Mouse (Mus musculus) bone marrow macrophage, adult 2 months (primary cell): ENCODE results near the gene Zfp653. TPM values are rescaled to one million over a fixed set of nuclear protein-coding genes. Genes with fewer than 3 reads are reported as not detected.

Experiments
- H3K27ac ChIP-seq: 2 replicates; pipeline ENCODE4 v1.5.1; 2012; ENCODE audit warnings: low read depth, low read length; ENCODE audit not compliant: insufficient read depth
- H3K4me1 ChIP-seq: 2 replicates; pipeline ENCODE4 v1.6.1; 2012; ENCODE audit warnings: low read length; ENCODE audit not compliant: control insufficient read depth, insufficient read depth
- H3K4me3 ChIP-seq: 2 replicates; pipeline ENCODE4 v1.5.1; 2012; ENCODE audit warnings: mild to moderate bottlenecking, low read length, moderate library complexity; ENCODE audit not compliant: insufficient read depth
- CTCF ChIP-seq: IDR thresholded peaks from 2 replicates; pipeline ENCODE4 v1.5.1; 2012; ENCODE audit warnings: low read depth, mild to moderate bottlenecking, low read length, moderate library complexity
- POLR2A ChIP-seq: IDR thresholded peaks from 2 replicates; pipeline ENCODE4 v1.6.1; 2012; ENCODE audit warnings: mild to moderate bottlenecking, low read depth, low read length, borderline replicate concordance
- polyA plus RNA-seq: library from polyadenylated mRNA; stranded (reverse); fragments of >200 nt; gene quantifications from 2 replicates; pipeline ENCODE4 v1.2.4, GENCODE M21; 2012; ENCODE audit not compliant: missing spikeins, insufficient read depth, insufficient read length

Gene Zfp653
- polyA plus RNA-seq = 9.5 and 10.3 TPM in 2 replicates

- peak within 1 kb of the TSS; percentile 68 for H3K27ac ChIP-seq
- no peaks in the 10 kb centered on the region; the same call in 1 of the 2 replicates for H3K4me1 ChIP-seq
- H3K4me3 ChIP-seq = peak within 1 kb of the TSS; percentile 85
- TF ChIP-seq CTCF = no peak
- no peak for TF ChIP-seq POLR2A
Measured at GRCm38 (mm10) chr9:22070791-22071573, at the start of gene Zfp653, which contains the start of gene Gm49318. Gene Zfp653, minus strand, starts transcription at chr9:22071376. Gene Gm49318, minus strand, starts transcription at chr9:22071259.

- Histone ChIP-seq H3K4me1 (peaks cover 39% of the 10 kb centered on the region), H3K4me3 (no peak overlapping the region), H3K27ac (peak overlapping the region; percentile 92)
- TF ChIP-seq CTCF (no peak), POLR2A (no peak)
Measured at GRCm38 (mm10) chr9:22119543-22119942, 48.4 kb upstream of the Zfp653 start.

- no peak overlapping the region for H3K27ac ChIP-seq
- H3K4me3 ChIP-seq = peak overlapping the region; percentile 75; the same call in 1 of the 2 replicates
- no peak for TF ChIP-seq POLR2A
- H3K4me1 ChIP-seq = peaks cover 35% of the 10 kb centered on the region
Measured at GRCm38 (mm10) chr9:22117754-22118456, 46.7 kb upstream of the Zfp653 start.

- peak within 1 kb of the TSS; percentile 75 for H3K4me3 ChIP-seq
- peaks cover 25% of the 10 kb centered on the region for H3K4me1 ChIP-seq
- TF ChIP-seq CTCF (no peak), POLR2A (0 out of 2 replicates have a peak, but pooled peaks have one; percentile 16)
- H3K27ac ChIP-seq = 0 out of 2 replicates have a peak within 1 kb of the TSS, but pooled peaks have one; percentile 24
Measured at GRCm38 (mm10) chr9:22116740-22117426, 45.7 kb upstream of the Zfp653 start, which contains the start of gene Elof1. Gene Elof1, minus strand, starts transcription at chr9:22117172.

GRCm38 (mm10) chr9:22116086-22116485 lies 44.9 kb upstream of the Zfp653 start:
- H3K27ac ChIP-seq = no peak overlapping the region
- no peak for TF ChIP-seq CTCF
- TF ChIP-seq POLR2A = no peak

GRCm38 (mm10) chr9:22115635-22116034 lies 44.5 kb upstream of the Zfp653 start:
- Histone ChIP-seq H3K4me3 (no peak overlapping the region), H3K27ac (no peak overlapping the region), H3K4me1 (peaks cover 22% of the 10 kb centered on the region)
- no peak for TF ChIP-seq CTCF
- no peak for TF ChIP-seq POLR2A

More at GRCm38 (mm10) chr9:22116086-22116485, 44.9 kb upstream of the Zfp653 start:
- peaks cover 22% of the 10 kb centered on the region for H3K4me1 ChIP-seq
- peak overlapping the region; percentile 75 for H3K4me3 ChIP-seq

GRCm38 (mm10) chr9:22108194-22108593 lies 37.0 kb upstream of the Zfp653 start:
- H3K4me1 ChIP-seq = no peaks in the 10 kb centered on the region
- no peak overlapping the region for H3K4me3 ChIP-seq
- H3K27ac ChIP-seq = no peak overlapping the region
- TF ChIP-seq POLR2A = no peak
- TF ChIP-seq CTCF = no peak

- no peak overlapping the region for H3K4me3 ChIP-seq
- no peak overlapping the region for H3K27ac ChIP-seq
- no peaks in the 10 kb centered on the region for H3K4me1 ChIP-seq
- TF ChIP-seq CTCF = no peak
- TF ChIP-seq POLR2A = no peak
Measured at GRCm38 (mm10) chr9:22099922-22100321, 28.7 kb upstream of the Zfp653 start.

GRCm38 (mm10) chr9:22098993-22099696 lies 28.0 kb upstream of the Zfp653 start, which contains the start of gene Cnn1:
Gene Cnn1, plus strand, starts transcription at chr9:22099216.
- TF ChIP-seq CTCF (no peak), POLR2A (no peak)

More at GRCm38 (mm10) chr9:22098993-22099696, 28.0 kb upstream of the Zfp653 start, which contains the start of gene Cnn1:
- H3K4me1 ChIP-seq = no peaks in the 10 kb centered on the region
- H3K27ac ChIP-seq = no peak within 1 kb of the TSS
- no peak within 1 kb of the TSS for H3K4me3 ChIP-seq
